Mouse (Mus musculus) C2C12 (cell line): ENCODE data around the gene Ackr2.

Experiments used
- CEBPB ChIP-seq: IDR thresholded peaks from one replicate; pipeline ENCODE4 v1.6.1; 2011; ENCODE audit warnings: low read depth, mild to moderate bottlenecking, control low read depth, moderate library complexity
- CTCF ChIP-seq: IDR thresholded peaks from one replicate; pipeline ENCODE4 v1.5.1; 2011; ENCODE audit not compliant: control insufficient read depth, insufficient read depth, insufficient read length
- FOSL1 ChIP-seq: IDR thresholded peaks from one replicate; pipeline ENCODE4 v1.8.0; 2011; ENCODE audit warnings: mild to moderate bottlenecking, low read length; ENCODE audit not compliant: poor library complexity, insufficient read depth, severe bottlenecking
- MAX ChIP-seq: IDR thresholded peaks from one replicate; pipeline ENCODE4 v1.6.1; 2011; ENCODE audit warnings: mild to moderate bottlenecking, control low read depth
- MYOD1 ChIP-seq: IDR thresholded peaks from one replicate; pipeline ENCODE4 v1.6.1; 2011; ENCODE audit warnings: low read depth; ENCODE audit not compliant: control insufficient read depth, insufficient read length
- MYOG ChIP-seq: IDR thresholded peaks from one replicate; pipeline ENCODE4 v1.6.1; 2011; ENCODE audit not compliant: control insufficient read depth, insufficient read length; ENCODE audit errors: extremely low read depth
- USF1 ChIP-seq: IDR thresholded peaks from one replicate; pipeline ENCODE4 v1.6.1; 2011; ENCODE audit warnings: low read depth, mild to moderate bottlenecking, control low read depth, moderate library complexity

DNA sequence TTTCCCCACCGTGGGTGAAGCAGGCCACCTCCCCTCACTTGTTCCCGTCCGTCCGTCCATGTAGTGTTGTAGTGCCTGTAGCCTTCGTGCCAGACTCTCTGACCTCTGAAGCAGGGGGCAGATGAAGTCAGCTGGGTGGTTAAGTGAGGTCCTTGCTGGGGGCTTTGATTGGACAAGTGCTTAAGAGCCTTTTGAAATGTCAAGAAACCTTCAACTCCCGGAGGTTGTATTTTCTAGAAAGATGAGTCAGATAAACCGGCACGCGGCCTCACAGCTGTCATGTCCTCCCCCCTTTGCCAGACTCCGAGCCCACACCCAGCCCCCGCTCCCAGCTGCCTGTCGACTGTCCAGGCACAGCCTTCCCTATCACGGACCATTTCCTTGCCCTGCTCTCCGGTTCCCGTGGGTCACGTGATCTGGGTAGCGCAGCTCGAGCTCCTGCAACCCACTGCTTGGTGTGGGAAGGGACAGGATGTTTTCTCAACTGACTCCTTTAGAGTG, 7.7 kb upstream of the Ackr2 start:
- no peak for TF ChIP-seq CTCF
- TF ChIP-seq MAX = no peak
- peak; percentile 82 for TF ChIP-seq MYOD1
- TF ChIP-seq USF1 = peak; percentile 91
- no peak for TF ChIP-seq MYOG
- TF ChIP-seq FOSL1 = no peak
- TF ChIP-seq CEBPB = no peak
